Mouse (Mus musculus) gastrocnemius, postnatal 36 days (tissue): ENCODE data around the gene Adam26b. TPM values are rescaled to one million over a fixed set of nuclear protein-coding genes. Genes with fewer than 3 reads are reported as not detected.
"Not testable (repeated sequence)": the region's sequence is repeated elsewhere in the genome, so short reads cannot be mapped to it uniquely, and the experiment has no call there.

Experiments
- DNase-seq, 2 experiments: peaks; one replicate each; pipeline ENCODE4 v3.0.0; 2022
- intact Hi-C: fragments of 180-260 bp; cut with DNase I; formaldehyde crosslinking; loops from one replicate; pipeline ENCODE4 v1.15.1; 2025
- long read RNA-seq, 2 experiments: library from polyadenylated mRNA; stranded (forward); transcript quantifications; one replicate each; pipeline ENCODE4 v2.0.0; 2021
- total RNA-seq, 2 experiments: library from RNA; stranded (reverse); gene quantifications; 2 replicates each; pipeline ENCODE4 v1.2.3; 2021

Adam26b gene
- not detected for total RNA-seq
- long read RNA-seq, experiment 1 = 0 reads
- long read RNA-seq, experiment 2 = 0 reads

GRCm38 (mm10) chr8:43528006-43528405 is at the start of gene Adam26b:
Gene Adam26b (minus strand): TSS chr8:43528106.
- intact Hi-C loops = not testable (repeated sequence)

DNA sequence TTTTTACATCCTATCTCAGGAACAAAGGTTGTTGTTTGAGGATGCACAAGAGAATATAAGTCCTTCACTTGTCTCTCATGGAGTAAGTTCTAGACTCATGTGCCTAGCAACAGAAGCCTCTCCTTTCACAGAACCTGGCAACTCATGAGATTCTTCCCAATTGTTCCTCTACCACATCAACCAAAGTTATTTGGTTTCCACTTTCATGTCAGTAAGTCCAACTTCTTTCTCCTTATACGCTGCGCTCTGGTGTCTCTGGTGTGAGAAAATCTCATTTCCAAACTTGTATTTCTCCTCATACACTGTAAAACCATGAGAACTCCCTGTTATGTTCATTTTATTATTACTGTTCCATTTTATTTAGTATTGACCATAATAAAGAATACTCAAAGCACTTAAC is 48.7 kb upstream of the Adam26b start, which contains the start of gene Adam26a:
TSS of gene Adam26a (minus strand) at position 101 of the 400 bp plus-strand sequence.
- DNase-seq, intact Hi-C loops: not testable (repeated sequence)

More at GRCm38 (mm10) chr8:43528006-43528405, at the start of gene Adam26b:
- not testable (repeated sequence) for DNase-seq

Other genes starting within 250 kb of the Adam26b start
- gene Zfp42, start 221.1 kb downstream of the Adam26b start, total RNA-seq = not detected
- not detected for gene Adam26a, start 48.6 kb upstream of the Adam26b start, total RNA-seq
- gene Gm5346, start 99.2 kb upstream of the Adam26b start, total RNA-seq = not detected
- not detected for gene Adam34, start 181.9 kb upstream of the Adam26b start, total RNA-seq